Mouse (Mus musculus): ENCODE results near the gene Spint3.

GRCm38 (mm10) chr2:164549338-164549737 lies 23.9 kb downstream of the Spint3 start:
- no peak for TF ChIP-seq POLR2A (IDR thresholded peaks at IDR 0.05; ENCODE audit: low read depth, low read length)
- no peak for TF ChIP-seq CTCF (conservative IDR thresholded peaks at IDR 0.05; ENCODE audit: insufficient read depth, insufficient read length, low read depth, low read length)

Data from kidney, adult 2 months (tissue).